Mouse (Mus musculus): Measurements from ENCODE around the gene Defb15.

GRCm38 (mm10) chr8:21956336-21956735 is 23.8 kb upstream of the Defb15 start:
- no peak for TF ChIP-seq CTCF (IDR thresholded peaks at IDR 0.05; ENCODE audit: low read depth)
- TF ChIP-seq EP300 (IDR thresholded peaks at IDR 0.05; ENCODE audit: low read depth) = no peak

Measured in liver, embryonic 14.5 days (tissue).